ENCODE assay signal across 21 mouse cellular contexts in the genomic region with DNA sequence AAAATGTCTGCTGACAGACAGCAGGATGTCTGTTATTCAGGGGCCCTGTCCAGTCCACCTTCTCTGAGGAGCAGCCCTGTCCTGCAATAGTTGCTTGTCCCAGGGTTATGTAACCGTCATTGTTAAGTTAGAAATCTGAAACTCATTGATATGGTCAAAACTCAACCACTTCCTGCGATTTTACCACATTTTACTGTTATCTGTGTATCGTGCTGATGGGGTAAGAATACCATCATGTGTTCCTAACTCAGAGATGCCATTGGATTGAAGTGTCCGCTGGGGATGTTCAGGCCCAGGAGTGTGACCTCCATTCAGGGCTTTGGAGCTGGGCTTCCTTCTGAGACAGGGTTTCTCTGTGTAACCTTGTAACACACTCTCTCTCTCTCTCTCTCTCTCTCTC. TPM values are rescaled to one million over a fixed set of nuclear protein-coding genes. Genes with fewer than 3 reads are reported as not detected.
"Had no signal": no experiment of that assay in that cellular context is flagged by ENCODE, and none has a peak within 500 bp of the region (broad histone marks: within the 10 kb centered on the region; RNA-seq: fewer than 3 reads in every experiment).

No protein-coding gene starts in this region.

- ATAC-seq: intestine, postnatal 0 days had no signal

- DNase-seq: kidney, adult 8-10 months; layer of hippocampus, adult 9-11 months; liver, embryonic 13.5 days; lung, adult 2 months; lung, postnatal 14 days; midbrain, embryonic 14.5 days; right cerebral cortex, adult 18-20 months; right cerebral cortex, postnatal 25 days; spleen, adult 18-20 months; thymus, adult 2 months; thymus, postnatal 14 days; thymus, postnatal 4 days had no signal

RNA-seq across cellular contexts. Expression of a gene that starts 51.1 kb away (rescaled TPM):
- total RNA-seq: liver, adult 2 months; megakaryocyte-erythroid progenitor cell, adult 5-6 weeks; midbrain, postnatal 0 days had no signal
- polyA plus RNA-seq: large intestine, adult 2 months; limb, embryonic 11.5 days; liver, adult 2 months; liver, embryonic 16.5 days; lung, adult 2 months; midbrain, embryonic 11.5 days; stomach, embryonic 14.5 days; thymus, adult 2 months had no signal
